Mouse (Mus musculus) lung, postnatal 14 days (tissue): Measurements from ENCODE around the gene Tcp11.
A peak's percentile ranks its signal among the peaks of the same experiment; 100 is the strongest.

Experiments used
- DNase-seq: peaks from one replicate; pipeline ENCODE4 v3.0.0; 2021

Tcp11 gene

DNA sequence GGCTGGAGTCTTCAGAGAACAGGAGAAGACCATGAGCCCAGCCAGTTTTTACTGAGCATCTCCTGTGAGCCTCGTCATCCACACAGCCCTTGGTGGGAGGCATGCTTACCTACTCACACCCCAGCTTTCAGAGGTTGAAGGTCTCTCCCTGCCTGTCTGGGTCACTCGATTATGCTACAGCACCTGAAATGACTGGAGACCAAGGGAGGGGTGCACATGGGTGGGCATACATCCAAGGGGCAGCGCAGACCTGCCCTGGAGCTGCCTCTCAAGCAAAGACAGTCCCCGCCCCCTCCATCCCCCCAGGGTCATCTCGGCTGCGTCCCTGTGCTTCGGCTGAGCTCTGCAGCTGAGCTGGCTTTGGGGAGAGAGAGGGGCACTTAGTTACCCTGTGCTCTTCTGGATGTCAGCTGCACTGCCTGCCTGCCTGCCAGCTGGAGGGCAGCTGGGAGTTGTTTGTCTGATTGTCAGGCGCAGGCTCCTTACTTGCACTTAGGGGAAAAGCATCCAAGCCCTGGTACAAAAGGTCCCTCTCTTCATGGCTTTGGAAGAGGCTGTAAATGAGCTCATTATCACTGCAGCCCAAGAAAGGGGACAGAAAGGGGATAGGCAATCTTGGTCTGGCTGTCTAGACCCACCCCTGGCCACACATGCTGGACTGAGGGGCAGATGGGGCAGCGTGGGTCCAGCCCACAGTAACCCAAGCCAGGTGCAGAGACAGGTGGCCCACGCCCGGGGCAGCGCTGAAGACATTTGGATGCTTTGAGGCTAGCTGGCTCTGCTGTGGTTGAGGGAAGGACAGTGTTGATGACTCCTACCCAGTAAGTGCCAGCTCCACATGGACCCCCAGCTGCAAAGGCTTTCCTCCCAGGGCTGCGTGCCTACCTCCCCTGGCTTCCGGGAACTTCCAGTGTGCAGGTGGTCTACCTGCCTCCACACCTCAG, 43.4 kb downstream of the Tcp11 start:
- no peak for DNase-seq

DNA sequence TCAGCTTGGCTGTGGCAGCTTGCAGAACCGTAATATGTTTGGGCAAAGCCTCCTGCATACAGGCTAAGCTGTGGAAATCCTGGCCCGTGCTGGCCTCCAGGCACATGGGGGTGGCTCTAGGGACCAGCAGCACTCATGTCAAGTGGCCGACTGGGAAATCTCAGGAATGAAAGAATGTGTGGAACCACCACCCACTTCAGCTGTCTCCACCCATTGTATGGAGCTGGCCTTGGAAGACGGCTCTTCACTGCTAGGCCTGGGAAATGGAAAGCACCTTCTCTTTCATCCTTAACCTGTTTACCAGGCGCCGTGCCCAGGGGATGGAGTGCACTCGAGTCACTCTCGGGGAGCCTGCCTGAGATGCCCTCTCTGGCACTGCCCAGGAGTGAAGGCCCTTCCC, 45.5 kb downstream of the Tcp11 start:
- DNase-seq, result peak; percentile 77

DNA sequence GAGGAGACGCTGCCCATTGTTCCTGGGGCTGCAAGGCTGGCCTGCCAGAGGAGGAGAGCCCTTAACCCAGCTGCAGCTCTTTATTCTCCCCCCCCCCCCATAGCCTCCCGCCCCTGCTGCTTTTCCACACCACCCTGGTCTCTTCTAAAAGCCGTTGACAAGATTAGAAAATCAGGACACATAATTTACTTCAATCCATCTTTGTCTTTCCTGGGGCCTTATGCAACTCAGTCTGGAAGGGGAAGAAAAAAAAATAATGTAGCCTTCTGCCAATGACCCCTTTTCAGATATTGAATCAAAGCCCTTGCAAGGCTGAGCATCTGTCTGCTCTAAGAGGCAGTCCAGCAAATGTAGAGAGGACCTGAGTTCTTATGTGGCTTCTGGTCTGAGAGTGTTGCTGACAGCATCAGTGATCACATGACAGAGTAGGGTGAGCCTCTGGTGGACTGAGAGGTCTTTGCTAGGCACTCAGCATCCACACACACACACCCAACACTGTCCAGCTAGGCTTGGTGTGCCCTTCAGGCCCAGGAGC, 47.3 kb downstream of the Tcp11 start:
- DNase-seq, result no peak

DNA sequence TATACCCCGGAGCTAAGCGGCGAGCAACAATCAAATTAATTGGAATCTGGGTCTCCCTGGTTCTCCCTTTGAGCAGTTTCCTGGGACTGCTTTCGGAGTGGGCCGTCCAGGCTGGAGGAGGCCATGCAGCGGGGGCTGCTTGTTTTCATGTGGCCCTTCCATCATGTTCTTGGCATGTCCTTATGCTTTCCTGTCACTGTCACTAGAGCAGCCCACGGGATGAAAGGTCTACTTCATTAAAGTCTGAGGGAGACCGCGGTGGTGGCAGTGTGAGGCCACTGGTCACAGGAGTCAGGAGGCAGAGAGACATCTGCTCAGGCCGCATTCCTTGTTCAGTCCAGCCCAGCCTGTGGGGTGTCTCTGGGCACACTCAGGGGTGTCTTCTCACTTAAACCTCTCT, 48.2 kb downstream of the Tcp11 start:
- DNase-seq, result no peak

DNA sequence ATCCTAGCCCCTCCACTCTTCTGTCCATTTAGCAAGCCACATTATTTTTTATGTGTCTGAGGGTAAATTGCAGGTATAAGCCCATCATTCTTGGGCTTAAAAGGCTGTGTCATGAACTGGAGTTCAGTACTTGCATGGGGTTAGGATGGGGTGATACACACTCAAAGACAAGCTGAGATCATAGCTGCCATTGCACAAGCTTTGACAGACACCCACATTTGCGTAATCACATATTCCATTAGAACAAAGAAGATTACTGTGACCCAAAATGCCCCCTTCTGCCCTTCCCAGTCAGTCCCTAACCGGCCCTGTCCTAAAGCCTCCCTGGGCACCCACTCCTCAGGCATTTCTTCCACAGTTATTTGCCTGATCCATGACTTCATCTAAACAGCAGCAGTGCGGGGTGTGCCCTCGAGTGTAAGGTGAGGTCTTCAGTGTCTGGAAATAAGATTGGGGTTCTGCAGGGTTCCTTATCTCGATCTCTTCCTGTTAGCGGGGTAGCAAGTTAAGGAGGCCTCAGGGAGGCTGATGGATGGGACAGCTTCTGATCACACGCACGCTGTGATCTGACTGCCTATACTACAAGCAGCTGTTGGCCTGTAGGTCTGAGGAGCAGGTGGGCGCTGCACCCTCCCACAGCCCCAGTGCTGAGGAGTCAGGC, 49.0 kb downstream of the Tcp11 start:
- DNase-seq, result no peak

DNA sequence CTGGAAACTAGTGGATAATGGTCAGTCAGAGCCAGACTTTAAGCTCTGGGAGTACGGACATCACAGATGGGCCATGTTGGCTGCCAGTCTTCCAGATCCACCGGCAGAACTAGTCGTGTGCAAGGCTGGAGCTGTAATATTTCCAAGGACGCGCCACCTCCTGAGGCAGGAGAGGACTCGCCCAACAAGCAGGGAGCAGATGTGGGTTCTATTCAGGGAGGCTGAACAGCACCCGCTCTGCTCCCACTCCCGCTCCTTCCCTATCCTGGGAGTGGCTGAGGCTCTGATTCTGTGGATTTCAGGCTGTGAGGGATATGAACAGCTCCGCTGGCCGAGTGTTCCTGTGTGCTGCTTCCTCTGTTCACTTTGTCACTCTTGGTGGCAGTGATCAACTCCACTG, 50.0 kb downstream of the Tcp11 start:
- no peak for DNase-seq

DNA sequence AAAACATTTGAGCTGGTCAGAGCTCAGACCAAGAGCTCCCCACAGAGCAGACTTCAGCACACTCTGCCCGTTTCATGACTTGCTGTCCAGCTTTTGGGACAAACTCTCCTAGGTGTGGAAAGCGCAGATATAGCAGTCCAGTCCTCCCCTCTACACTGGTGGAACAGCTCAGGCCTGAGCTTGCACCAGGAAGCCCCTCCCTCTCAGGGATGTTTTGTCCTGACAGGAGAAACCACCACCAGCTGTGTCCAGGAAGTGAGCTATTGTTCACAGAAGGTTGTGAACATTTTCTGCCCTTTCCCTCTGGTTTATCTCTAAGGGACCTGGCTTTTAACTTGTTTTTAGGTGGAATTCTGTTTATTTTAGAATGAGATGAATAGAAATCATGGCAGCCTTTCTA, 51.1 kb downstream of the Tcp11 start:
- no peak for DNase-seq

DNA sequence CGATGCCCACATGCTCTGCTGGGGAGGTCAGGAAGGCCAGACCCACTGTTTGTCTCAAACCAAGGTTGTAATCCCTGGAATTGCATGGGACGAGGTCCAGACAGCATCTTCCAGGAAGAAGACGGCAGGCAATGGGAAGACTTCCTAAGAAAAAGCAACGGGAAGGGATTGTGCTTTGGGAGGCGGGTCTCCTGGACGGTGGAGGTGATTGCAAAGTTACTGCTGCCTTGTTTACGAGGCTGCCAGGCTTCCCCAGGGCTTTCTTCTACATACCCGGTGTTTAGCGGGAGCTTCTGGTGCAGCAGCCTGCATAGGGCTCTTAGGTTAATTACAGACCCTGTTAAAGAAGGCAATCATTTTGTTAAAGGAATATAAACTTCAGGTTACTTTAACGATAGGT, 52.2 kb downstream of the Tcp11 start:
- DNase-seq, result no peak

DNA sequence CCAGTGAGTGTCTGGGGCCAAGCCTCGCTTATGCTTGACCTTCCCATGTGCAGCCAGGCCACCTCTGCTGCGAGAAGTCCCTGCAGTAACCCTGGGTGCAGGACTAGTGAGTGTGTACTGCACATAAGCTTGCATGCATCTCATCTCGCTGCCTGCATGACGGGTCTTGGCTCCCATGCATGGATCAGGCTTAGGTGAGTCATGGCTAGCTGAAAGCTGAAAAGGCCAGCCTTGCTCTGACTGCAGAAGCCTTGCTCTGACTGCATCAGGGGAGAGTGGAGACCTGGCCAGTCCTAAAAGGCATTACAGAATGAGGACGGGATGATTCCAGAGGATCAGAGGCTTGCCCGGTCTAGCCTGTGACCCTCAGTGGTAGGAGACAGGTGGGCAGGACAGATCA, 53.2 kb downstream of the Tcp11 start:
- no peak for DNase-seq

DNA sequence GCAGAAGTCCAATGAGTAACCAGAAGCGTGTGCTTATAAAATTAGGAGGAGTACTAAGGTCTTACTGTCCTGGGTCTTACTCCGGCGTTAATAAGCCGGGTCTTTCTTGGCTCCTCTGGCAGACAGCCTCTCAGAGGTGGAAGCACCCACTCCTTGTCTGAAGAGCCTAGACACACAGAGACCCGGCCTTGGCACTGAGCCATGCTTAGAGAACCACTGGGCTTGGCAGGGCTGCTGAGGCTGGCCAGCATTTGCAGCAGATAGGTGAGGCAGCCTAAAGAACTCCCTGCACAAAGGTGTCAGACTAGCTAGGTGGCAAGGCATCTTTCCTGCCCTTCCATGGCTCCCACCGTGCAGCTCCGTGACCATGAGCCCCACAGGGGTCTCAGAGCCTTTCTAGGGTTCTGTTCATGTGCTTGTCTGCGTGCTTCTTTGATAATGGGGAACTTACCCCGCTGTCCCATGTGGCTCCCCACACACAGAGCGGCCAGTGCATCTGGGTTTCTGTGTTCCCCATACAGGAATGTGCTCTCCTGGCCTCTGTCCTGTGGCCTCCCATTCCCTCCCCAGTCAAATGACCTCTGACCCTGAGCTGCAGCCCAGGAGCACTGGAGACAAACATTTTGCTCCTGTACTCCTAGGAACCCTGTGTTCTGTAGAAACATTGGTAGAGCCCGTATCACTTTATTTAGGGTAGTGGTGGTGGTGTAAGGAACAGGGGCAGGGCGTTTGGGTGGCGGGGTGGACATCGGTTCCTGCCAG, 54.1 kb downstream of the Tcp11 start:
- DNase-seq, result peak; percentile 82

DNA sequence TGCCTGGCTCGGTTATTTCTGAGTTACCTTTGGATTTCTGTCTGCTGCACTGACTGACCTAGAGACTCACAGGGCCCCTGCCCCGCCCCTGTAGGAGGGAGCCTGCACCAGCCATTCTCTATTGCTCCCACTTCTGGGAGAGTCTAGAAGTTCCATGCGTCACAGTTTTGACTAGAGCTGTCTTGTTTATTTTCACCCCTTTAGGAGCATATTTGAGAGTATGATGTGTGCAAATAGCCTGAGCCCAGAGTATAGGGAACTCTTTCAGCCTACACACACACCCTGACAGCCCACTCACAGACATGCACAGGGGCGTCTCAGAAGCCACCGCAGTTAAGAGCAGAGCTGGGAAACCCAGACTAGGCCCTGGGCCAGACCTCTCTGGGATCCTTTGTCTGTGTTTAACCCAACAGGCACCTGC, 54.9 kb downstream of the Tcp11 start:
- DNase-seq, result peak; percentile 49

DNA sequence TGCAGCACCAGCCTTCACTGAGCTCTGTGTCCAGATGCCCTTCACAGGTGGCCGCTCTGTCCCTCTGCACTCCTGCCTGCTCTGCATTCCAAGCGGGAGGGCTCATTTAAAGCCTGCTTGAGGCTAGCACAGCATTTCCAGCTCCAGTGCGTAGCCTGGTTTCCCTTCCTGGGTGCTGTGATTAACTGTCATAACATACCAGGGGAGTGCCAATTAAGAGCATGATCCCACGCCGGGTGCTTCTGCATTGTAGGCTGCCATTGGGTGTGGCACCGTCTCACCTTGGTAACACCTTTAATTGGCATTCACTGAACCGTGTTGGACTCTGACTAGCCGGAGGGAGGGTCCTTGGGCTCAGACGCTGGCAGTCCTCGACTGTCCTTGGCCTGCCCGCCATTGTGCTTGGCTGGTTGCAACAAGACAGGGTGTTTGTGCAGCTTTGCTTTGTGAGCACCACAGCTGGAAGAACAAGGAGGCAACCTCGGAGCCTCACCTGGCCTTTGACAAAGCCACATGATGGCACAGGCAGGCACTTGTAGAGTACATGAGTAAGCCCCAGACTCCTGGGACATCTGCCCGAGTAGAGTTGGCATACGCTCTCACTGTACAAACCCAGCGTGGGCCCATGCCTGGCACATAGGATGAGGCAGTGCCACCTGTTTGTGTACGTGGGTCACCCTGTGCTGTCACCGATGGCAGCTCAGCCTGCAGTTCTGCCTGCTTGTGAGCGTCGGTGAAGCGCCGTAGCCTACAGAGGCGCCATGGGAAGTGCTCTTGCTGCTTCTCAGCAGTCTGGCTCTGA, 57.4 kb downstream of the Tcp11 start:
- DNase-seq, result no peak

DNA sequence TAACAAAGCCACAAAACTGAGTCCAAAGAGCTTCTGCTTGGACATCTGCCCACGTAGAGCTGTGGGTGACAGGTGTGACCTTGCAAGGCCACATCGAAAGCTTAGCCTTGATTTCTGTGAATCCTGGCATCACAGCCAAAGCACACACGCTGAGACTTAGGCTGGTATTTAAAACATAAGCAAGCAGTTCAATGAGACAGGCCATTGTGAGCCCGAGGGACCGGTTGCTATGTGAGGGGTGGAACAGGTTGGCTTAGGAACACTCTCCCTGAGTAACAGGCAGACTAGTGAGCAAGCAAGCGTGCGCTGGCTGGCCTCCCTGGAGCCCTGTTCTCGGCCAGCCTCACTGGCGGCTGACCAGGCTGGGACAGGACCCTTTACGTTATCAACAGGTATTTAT, 58.5 kb downstream of the Tcp11 start:
- DNase-seq, result no peak

DNA sequence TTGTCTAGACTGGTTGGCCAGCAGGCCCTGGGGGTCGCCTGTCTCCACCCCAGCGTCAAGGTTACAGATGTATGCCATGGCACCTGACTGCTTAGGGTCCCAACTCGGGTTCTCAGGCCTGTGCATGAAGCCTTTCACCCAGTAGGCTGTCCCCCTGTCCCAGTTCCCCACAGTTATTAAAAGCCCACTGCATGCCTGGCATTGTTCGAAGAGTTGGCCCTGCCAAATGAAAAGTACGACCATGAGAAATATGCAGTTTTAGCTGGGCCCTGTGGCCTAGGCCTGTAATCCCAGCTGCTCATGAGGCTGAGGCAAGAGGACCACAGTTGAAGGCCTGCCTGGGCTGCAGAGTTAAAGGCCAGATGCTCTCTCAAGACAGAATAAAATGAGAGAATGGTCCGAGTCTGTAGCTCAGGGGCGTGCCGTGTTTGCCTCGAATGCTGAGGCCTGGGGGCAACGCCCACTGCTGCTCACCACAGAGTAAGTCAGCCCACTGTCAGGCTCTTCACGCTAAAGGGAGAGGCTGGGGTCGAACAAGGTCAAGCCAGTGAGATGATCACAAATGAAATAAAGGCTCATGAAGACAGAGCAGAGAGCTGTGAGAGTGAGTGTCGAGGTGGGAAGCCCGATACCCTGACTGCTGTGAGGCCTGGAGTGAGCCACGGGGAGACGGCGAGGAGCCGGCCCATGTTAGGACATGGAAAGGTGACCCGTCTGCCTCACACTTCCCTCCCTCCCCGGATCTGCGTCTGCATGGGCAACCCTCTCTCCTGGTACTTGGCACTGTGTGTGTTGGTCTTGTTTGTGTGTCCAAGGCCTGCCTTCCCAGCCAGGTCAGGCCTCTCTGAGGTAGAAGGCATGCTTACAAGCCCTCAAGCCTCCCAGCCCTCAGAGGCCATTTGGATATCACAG, 60.4 kb downstream of the Tcp11 start:
- DNase-seq, result no peak

DNA sequence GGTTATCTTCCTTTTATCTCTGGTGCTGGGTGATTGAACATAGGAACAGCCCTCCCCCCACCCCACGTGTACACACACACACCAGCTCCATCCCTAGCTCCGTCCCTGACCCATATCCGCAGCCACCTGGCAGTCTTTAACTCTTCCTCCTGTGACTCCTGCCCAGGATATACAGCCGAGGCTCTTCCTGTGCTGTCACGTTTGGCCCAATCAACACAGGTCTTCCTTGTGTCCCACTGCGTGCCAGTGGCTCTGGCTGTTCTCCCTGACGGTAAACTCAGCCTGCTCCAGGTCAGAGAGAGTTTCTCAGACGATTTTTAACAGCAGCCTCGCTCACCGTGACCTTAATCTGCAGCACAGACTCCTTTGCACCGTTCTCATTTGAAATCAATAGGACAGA, 61.7 kb downstream of the Tcp11 start:
- DNase-seq, result no peak

DNA sequence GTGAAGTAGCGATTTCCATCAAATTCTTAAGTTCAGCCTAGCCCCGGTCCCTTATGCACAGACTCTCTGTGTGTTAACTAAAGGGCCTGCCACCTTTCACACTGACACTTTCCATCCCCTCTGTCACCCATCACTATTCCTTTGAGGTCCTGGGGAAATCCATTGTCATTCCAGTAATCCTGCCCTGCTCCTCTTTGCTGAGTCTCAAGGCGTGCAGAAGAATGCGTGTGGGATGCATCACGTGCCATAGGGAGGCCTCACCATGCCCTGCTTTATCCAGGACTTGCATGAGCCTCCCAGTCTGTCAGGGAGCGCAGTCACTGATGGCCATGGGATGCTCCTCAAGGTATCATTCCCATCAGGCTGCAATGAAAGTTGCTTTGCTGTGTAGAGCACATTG, 62.1 kb downstream of the Tcp11 start:
- DNase-seq, result no peak
